20 mouse cellular contexts compared by ENCODE assay signal in genomic region chr12:10422347-10422746, GRCm38 (mm10). TPM values are rescaled to one million over a fixed set of nuclear protein-coding genes. Genes with fewer than 3 reads are reported as not detected.
"Had no signal": no experiment of that assay in that cellular context is flagged by ENCODE, and none has a peak within 500 bp of the region (broad histone marks: within the 10 kb centered on the region; RNA-seq: fewer than 3 reads in every experiment).

No protein-coding gene starts in this region.

- H3K27ac ChIP-seq: layer of hippocampus, adult 2 months; liver, embryonic 13.5 days; lung, embryonic 15.5 days; macrophage; midbrain, embryonic 12.5 days; neural tube, embryonic 13.5 days had no signal

- H3K4me1 ChIP-seq: liver, embryonic 13.5 days; megakaryocyte, embryonic 14.5 days; midbrain, embryonic 12.5 days; neural tube, embryonic 13.5 days had no signal

- DNase-seq: kidney, adult 18-20 months; kidney, postnatal 4 days; left cerebral cortex, postnatal 4 days; liver; liver, embryonic 13.5 days; liver, postnatal 0 days; lung, postnatal 14 days; right cerebral cortex, postnatal 14 days; thymus, postnatal 4 days had no signal

- ATAC-seq: liver, postnatal 0 days; midbrain, embryonic 16.5 days had no signal

- H3K4me2 ChIP-seq: liver, embryonic 13.5 days; lung, embryonic 15.5 days; midbrain, embryonic 12.5 days; neural tube, embryonic 13.5 days had no signal

- H3K9ac ChIP-seq: liver, embryonic 13.5 days; liver, postnatal 0 days; lung, embryonic 15.5 days; midbrain, embryonic 12.5 days; neural tube, embryonic 13.5 days had no signal

- H3K27me3 ChIP-seq: liver, embryonic 13.5 days; lung, embryonic 15.5 days; megakaryocyte, embryonic 14.5 days; midbrain, embryonic 12.5 days; neural tube, embryonic 13.5 days had no signal

- H3K36me3 ChIP-seq: liver, embryonic 13.5 days; lung, embryonic 15.5 days; midbrain, embryonic 12.5 days; neural tube, embryonic 13.5 days had no signal

- H3K4me3 ChIP-seq: layer of hippocampus, adult 2 months; liver, embryonic 13.5 days; lung, embryonic 15.5 days; megakaryocyte, embryonic 14.5 days; midbrain, embryonic 12.5 days; neural tube, embryonic 13.5 days had no signal

- H3K9me3 ChIP-seq: liver, embryonic 13.5 days; lung, embryonic 15.5 days; megakaryocyte, embryonic 14.5 days; midbrain, embryonic 12.5 days; neural tube, embryonic 13.5 days had no signal

RNA-seq across cellular contexts. Expression of gene Nt5c1b, which starts 52.6 kb away (rescaled TPM):
- total RNA-seq: layer of hippocampus, adult 2 months; layer of hippocampus, postnatal 10 days; left cerebral cortex, postnatal 4 days had no signal
- polyA plus RNA-seq: kidney, embryonic 16.5 days; liver, embryonic 13.5 days; liver, postnatal 0 days; lung, embryonic 15.5 days; macrophage; midbrain, embryonic 12.5 days; midbrain, embryonic 16.5 days; neural tube, embryonic 13.5 days; small intestine, adult 2 months; stomach, embryonic 16.5 days had no signal
